Mouse (Mus musculus) cerebellum, adult 11 months (tissue): ENCODE results near the gene Pdxp.

Experiments used
- DNase-seq: peaks from one replicate; pipeline ENCODE4 v3.0.0; 2022

The Pdxp gene

GRCm38 (mm10) chr15:78928539-78928938 is 14.8 kb downstream of the Pdxp start:
- DNase-seq: no peak

GRCm38 (mm10) chr15:78930192-78930706 is 16.5 kb downstream of the Pdxp start:
- no peak for DNase-seq

GRCm38 (mm10) chr15:78930801-78931426 is 17.2 kb downstream of the Pdxp start:
- DNase-seq: no peak

GRCm38 (mm10) chr15:78931577-78931976 is 17.9 kb downstream of the Pdxp start:
- no peak for DNase-seq

- peak; percentile 79 for DNase-seq
Measured at GRCm38 (mm10) chr15:78934784-78935320, 21.1 kb downstream of the Pdxp start, which contains the start of gene Nol12. TSS of gene Nol12 (plus strand) at chr15:78934933.

DNA sequence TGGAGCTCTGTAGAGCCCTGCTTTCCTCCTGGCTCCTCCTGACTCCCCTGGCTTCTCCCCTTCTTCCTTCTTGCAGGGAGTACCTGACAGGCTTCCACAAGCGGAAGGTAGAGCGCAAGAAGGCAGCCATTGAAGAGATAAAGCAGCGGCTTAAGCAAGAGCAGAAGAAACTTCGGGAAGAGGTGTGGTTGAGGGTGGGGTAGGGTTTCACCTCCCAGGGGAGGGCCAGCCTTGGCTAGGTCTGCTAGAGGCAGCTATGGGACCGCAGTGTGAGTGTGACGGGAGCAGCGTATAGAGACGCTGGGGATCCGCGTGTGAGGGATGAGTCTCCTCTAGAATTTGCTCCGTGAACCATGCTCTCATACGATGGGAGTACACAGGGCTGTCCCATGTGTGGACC is 22.7 kb downstream of the Pdxp start:
- no peak for DNase-seq

GRCm38 (mm10) chr15:78937311-78937710 is 23.6 kb downstream of the Pdxp start:
- no peak for DNase-seq

GRCm38 (mm10) chr15:78937963-78938362 is 24.2 kb downstream of the Pdxp start:
- no peak for DNase-seq

GRCm38 (mm10) chr15:78940325-78940724 is 26.6 kb downstream of the Pdxp start:
- no peak for DNase-seq

DNA sequence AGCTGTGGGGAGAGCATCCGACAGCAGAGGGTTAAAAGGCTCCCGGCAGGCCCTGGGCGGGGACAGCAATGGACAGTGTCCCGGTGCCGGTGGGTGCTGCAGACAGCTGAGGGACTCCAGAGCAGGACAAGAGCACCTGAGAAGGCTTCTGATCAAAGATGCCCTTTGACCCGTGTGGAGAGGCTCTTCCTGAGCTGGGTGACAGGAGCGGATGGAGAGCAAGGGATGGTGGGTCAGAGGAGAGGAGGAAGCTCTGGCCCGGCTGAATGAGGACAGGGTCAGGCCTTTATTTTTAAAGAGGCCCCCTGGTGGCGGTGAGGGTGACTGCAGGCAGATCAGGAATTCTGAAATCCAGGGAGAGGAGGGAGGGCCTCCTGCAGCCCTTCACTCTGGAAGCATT is 28.9 kb downstream of the Pdxp start:
- DNase-seq: peak; percentile 85

DNA sequence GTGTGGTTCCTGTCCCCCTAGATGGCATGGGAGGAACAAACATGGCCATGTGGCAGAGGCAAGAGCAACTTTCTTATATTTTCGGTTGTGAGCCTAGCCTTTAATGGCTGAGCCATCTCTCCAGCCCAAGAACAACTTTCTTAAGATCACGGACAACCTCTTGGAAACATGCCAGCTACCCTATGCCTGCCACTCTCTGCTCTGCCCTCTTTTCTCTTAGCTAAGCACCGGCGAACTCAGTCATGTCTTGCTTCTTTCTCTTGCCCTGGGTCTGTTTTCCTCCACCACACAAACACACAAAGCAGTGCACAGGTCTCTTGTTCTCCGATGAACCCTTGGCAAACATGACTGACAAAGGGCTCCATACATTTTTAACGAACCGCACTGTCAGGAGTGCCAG is 32.5 kb downstream of the Pdxp start:
- no peak for DNase-seq

- DNase-seq: peak; percentile 87
Measured at GRCm38 (mm10) chr15:78947657-78948056, 33.9 kb downstream of the Pdxp start, which contains the start of gene Triobp. TSS of gene Triobp (plus strand) at chr15:78947724.

GRCm38 (mm10) chr15:78948152-78948725 is 34.5 kb downstream of the Pdxp start:
- no peak for DNase-seq

GRCm38 (mm10) chr15:78948883-78949282 is 35.2 kb downstream of the Pdxp start:
- peak; percentile 45 for DNase-seq

DNA sequence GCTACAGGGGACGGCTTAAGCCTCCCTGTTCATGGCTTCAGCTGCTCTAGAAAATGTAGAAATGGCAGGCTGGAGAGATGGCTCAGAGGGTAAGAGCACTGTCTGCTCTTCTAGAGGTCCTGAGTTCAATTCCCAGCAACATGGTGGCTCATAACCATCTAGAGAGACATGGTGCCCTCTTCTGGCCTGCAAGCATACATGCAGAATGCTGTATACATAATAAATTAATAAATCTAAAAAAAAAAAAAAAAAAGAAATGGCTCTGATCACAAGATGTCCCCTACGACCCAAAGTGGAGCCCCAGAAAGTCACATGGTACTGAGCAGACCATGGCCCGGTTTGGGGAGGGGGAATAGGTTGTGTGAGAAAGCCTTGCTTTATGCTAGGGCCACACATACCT is 41.9 kb downstream of the Pdxp start:
- no peak for DNase-seq

- no peak for DNase-seq
Measured at GRCm38 (mm10) chr15:78956351-78956750, 42.6 kb downstream of the Pdxp start.

DNA sequence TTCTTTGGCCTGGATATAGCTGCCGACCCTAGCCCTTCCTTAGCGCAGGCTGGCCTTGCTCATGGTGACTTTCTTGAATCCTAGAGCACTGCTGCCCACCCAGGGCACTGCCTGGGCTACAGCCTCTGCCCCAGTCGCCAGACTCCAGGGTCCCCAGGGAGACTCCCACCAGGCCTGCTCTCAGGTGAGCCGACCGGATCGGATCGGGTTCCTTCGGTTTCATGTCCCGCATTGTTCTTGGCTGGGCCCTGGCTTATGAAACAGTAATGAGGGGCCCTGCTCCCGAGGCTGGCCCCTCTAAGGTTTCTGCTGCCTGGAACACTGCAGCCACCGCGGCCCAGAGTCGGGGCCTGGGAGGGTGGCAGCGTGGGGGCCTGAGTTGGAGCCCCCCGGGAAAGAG is 43.3 kb downstream of the Pdxp start:
- DNase-seq: no peak

GRCm38 (mm10) chr15:78959537-78959936 is 45.8 kb downstream of the Pdxp start:
- DNase-seq: no peak

GRCm38 (mm10) chr15:78960088-78960487 is 46.4 kb downstream of the Pdxp start:
- DNase-seq: no peak

DNA sequence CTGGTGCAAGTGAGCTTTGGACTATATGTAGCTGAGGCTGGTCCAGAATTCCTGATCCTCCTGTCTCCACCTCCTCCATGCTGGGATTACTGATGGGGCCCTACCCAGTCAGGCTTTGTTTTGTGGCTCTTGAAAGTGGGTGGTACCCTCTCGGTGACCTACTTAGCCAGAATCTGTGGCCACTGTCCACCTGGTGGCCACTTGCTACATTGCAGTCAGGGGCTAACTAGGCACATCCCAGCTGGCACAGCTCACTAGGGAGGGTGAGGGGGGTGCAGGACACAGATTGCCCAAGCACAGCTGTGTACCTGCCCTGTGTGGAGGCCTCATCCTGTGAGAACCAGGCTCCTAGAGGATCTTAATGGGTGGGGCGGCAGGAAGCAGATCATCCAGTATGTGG is 49.2 kb downstream of the Pdxp start:
- peak; percentile 80 for DNase-seq
